Mouse (Mus musculus): ENCODE measurements around the gene Astn2.

GRCm38 (mm10) chr4:65896092-65897027 lies 508.1 kb downstream of the Astn2 start:
- TF ChIP-seq POLR2A (IDR thresholded peaks at IDR 0.05; ENCODE audit: insufficient read depth, low read depth, low read length): no peak
- TF ChIP-seq CTCF (IDR thresholded peaks at IDR 0.05): no peak
- TF ChIP-seq EP300 (IDR thresholded peaks at IDR 0.05; ENCODE audit: insufficient read depth, low read depth, low read length): no peak

Data from heart, adult 2 months (tissue).